ENCODE assay signal across 8 mouse cellular contexts in the genomic region with DNA sequence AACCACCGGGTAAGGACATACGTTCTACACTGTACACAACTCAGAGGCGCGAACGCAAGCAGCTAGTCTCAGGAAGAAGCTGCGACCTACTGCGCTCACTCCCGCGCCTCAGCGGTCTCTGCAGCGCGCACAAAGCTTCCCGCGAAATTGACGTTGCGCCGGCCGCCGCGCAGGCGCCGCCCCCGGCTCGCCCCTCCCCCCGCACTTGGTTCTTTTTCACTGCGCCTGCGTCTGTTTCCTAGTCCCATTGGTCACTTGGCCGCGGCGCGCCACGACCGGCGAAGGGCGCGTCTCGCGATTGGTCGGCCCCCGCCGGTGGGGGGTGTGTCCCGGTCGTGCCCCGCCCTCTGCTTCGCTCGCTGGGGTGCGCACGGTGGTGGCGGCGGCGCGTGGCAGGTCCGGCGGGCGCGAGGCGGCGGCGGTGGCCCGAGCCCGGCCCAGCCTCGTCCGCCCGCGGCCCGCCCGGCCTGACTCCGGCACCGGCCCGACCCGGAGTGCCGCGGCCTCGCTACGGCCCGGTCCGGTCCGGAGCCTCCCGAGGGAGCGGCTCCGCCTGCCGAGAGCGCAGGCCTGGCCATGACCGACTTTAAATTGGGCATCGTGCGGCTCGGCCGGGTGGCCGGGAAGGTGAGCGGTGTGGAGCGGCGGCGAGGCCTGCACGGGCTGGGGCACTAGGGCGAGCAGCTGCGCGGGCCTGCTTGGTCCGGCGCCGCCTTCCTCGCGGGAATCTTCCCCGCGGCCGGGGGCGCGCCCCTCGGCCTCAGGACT. TPM values are rescaled to one million over a fixed set of nuclear protein-coding genes. Genes with fewer than 3 reads are reported as not detected.
DNase-seq lines count a peak whose midpoint lies in the region; ATAC-seq and TF ChIP-seq lines count a peak whose summit lies in the region.

A gene (plus strand): TSS at position 372 of the 768 bp plus-strand sequence.

- DNase-seq in c-Kit-negative CD71-positive TER-119-positive erythroid progenitor cells, embryonic 14.5 days (ENCODE audit: low read depth, low spot score), result peak; percentile 95
- DNase-seq in forebrain, embryonic 10.5 days (ENCODE audit: extremely low spot score, low spot score), result peak; percentile 96
- peak; percentile 98 to 99 for DNase-seq in kidney, postnatal 25 days
- DNase-seq in liver, embryonic 14.5 days (ENCODE audit: low read depth in 3 of 3, low spot score in 3 of 3), result peak; percentile 91 to 93 (median 93)
- peak; percentile 98 for DNase-seq in neural tube, embryonic 11.5 days (ENCODE audit: low spot score)
- DNase-seq in stomach, postnatal 0 days (ENCODE audit: low spot score), result peak; percentile 99

- peaks cover 15% of the 10 kb centered on the region for H3K27me3 ChIP-seq in forebrain, embryonic 10.5 days (ENCODE audit: poor library complexity, severe bottlenecking)
- H3K27me3 ChIP-seq in heart, embryonic 15.5 days, result no peaks in the 10 kb centered on the region
- no peaks in the 10 kb centered on the region; the same call in 1 of the 2 replicates for H3K27me3 ChIP-seq in liver, embryonic 14.5 days (ENCODE audit: control insufficient read depth, insufficient read depth, low read length)
- H3K27me3 ChIP-seq in neural tube, embryonic 11.5 days (ENCODE audit: control insufficient read depth, insufficient read depth, low read length), result no peaks in the 10 kb centered on the region
- no peaks in the 10 kb centered on the region for H3K27me3 ChIP-seq in stomach, postnatal 0 days (ENCODE audit: control insufficient read depth, insufficient read depth, low read length)

- TF ChIP-seq EP300 in liver, embryonic 14.5 days (IDR thresholded peaks at IDR 0.05; ENCODE audit: low read depth), result no peak
- no peak for TF ChIP-seq EP300 in stomach, postnatal 0 days (optimal IDR thresholded peaks at IDR 0.05)

- H3K4me2 ChIP-seq in heart, embryonic 15.5 days, result peak within 1 kb of the TSS; percentile 94
- H3K4me2 ChIP-seq in liver, embryonic 14.5 days (ENCODE audit: low read depth), result peak within 1 kb of the TSS; percentile 99
- peak within 1 kb of the TSS; percentile 94 for H3K4me2 ChIP-seq in neural tube, embryonic 11.5 days (ENCODE audit: low read depth)
- H3K4me2 ChIP-seq in stomach, postnatal 0 days (replicated peaks; ENCODE audit: low read depth), result peak within 1 kb of the TSS; percentile 97

- no peaks in the 10 kb centered on the region for H3K9me3 ChIP-seq in forebrain, embryonic 10.5 days
- no peaks in the 10 kb centered on the region for H3K9me3 ChIP-seq in heart, embryonic 15.5 days (replicated peaks)
- H3K9me3 ChIP-seq in liver, embryonic 14.5 days (ENCODE audit: control insufficient read depth, low read length), result no peaks in the 10 kb centered on the region
- no peaks in the 10 kb centered on the region for H3K9me3 ChIP-seq in neural tube, embryonic 11.5 days (ENCODE audit: control insufficient read depth, low read length)
- no peaks in the 10 kb centered on the region for H3K9me3 ChIP-seq in stomach, postnatal 0 days (ENCODE audit: control insufficient read depth, low read length)

- peak; percentile 97 for ATAC-seq in CD4-positive, CD25-positive, alpha-beta regulatory T cell, adult 4 months
- ATAC-seq in heart, embryonic 15.5 days (replicated peaks; ENCODE audit: insufficient number of reproducible peaks, insufficient read depth, low FRiP score, low read depth), result peak; percentile 98
- ATAC-seq in liver, embryonic 14.5 days (ENCODE audit: insufficient read depth), result peak; percentile 98
- ATAC-seq in neural tube, embryonic 11.5 days (ENCODE audit: insufficient read depth, low FRiP score, low TSS enrichment), result peak; percentile 98
- peak; percentile 99 for ATAC-seq in stomach, postnatal 0 days (ENCODE audit: low FRiP score, low TSS enrichment)

- under 1% methylated on average over 106 of the region's 108 CpGs for WGBS in forebrain, embryonic 10.5 days
- under 1% methylated on average over 108 of the region's 108 CpGs for WGBS in heart, embryonic 15.5 days
- WGBS in liver, embryonic 14.5 days (ENCODE audit: insufficient replicate concordance), result under 1% methylated on average over 81 of the region's 108 CpGs
- WGBS in neural tube, embryonic 11.5 days, result under 1% methylated on average over 90 of the region's 108 CpGs
- under 1% methylated on average over 61 of the region's 108 CpGs for WGBS in stomach, postnatal 0 days

- peak within 1 kb of the TSS; percentile 95 for H3K27ac ChIP-seq in forebrain, embryonic 10.5 days
- H3K27ac ChIP-seq in heart, embryonic 15.5 days, result peak within 1 kb of the TSS; percentile 58
- H3K27ac ChIP-seq in liver, embryonic 14.5 days, result peak within 1 kb of the TSS; percentile 56
- H3K27ac ChIP-seq in neural tube, embryonic 11.5 days (ENCODE audit: low read depth, low read length), result peak within 1 kb of the TSS; percentile 53; the same call in 1 of the 2 replicates
- peak within 1 kb of the TSS; percentile 75 for H3K27ac ChIP-seq in stomach, postnatal 0 days (replicated peaks)

- TF ChIP-seq CTCF in liver, embryonic 14.5 days (IDR thresholded peaks at IDR 0.05; ENCODE audit: low read depth), result no peak
- no peak for TF ChIP-seq CTCF in stomach, postnatal 0 days (IDR thresholded peaks at IDR 0.05; ENCODE audit: low read depth)

- peak within 1 kb of the TSS; percentile 99 for H3K4me3 ChIP-seq in forebrain, embryonic 10.5 days
- H3K4me3 ChIP-seq in heart, embryonic 15.5 days, result peak within 1 kb of the TSS; percentile 88
- H3K4me3 ChIP-seq in liver, embryonic 14.5 days (ENCODE audit: insufficient read depth in 1 of 2, low read depth in 2 of 2, low read length in 2 of 2), result peak within 1 kb of the TSS; percentile 91 to 98
- peak within 1 kb of the TSS; percentile 98 for H3K4me3 ChIP-seq in neural tube, embryonic 11.5 days (ENCODE audit: low read depth, low read length)
- H3K4me3 ChIP-seq in stomach, postnatal 0 days (ENCODE audit: low read depth, low read length), result peak within 1 kb of the TSS; percentile 86

- peak within 1 kb of the TSS; percentile 89 for H3K9ac ChIP-seq in heart, embryonic 15.5 days
- peak within 1 kb of the TSS; percentile 87 for H3K9ac ChIP-seq in liver, embryonic 14.5 days (replicated peaks)
- H3K9ac ChIP-seq in neural tube, embryonic 11.5 days (ENCODE audit: low read length), result peak within 1 kb of the TSS; percentile 94
- peak within 1 kb of the TSS; percentile 87 for H3K9ac ChIP-seq in stomach, postnatal 0 days (ENCODE audit: low read length)

- H3K36me3 ChIP-seq in forebrain, embryonic 10.5 days (replicated peaks), result peaks cover 30% of the 10 kb centered on the region
- H3K36me3 ChIP-seq in heart, embryonic 15.5 days, result peaks cover 28% of the 10 kb centered on the region
- H3K36me3 ChIP-seq in liver, embryonic 14.5 days (replicated peaks; ENCODE audit: control insufficient read depth, insufficient read depth, low read depth), result peaks cover 27% of the 10 kb centered on the region
- H3K36me3 ChIP-seq in neural tube, embryonic 11.5 days (ENCODE audit: control insufficient read depth, insufficient read depth, low read length), result peaks cover 2% of the 10 kb centered on the region
- H3K36me3 ChIP-seq in stomach, postnatal 0 days (ENCODE audit: control insufficient read depth, insufficient read depth, low read length), result peaks cover 7% of the 10 kb centered on the region; the same call in 1 of the 2 replicates

- H3K4me1 ChIP-seq in forebrain, embryonic 10.5 days, result peaks cover 22% of the 10 kb centered on the region
- peaks cover 13% of the 10 kb centered on the region for H3K4me1 ChIP-seq in heart, embryonic 15.5 days (replicated peaks)
- peaks cover 26 to 27% of the 10 kb centered on the region in 2 experiments for H3K4me1 ChIP-seq in liver, embryonic 14.5 days (replicated peaks; ENCODE audit: control insufficient read depth in 2 of 2, insufficient read depth in 2 of 2, low read length in 1 of 2)
- H3K4me1 ChIP-seq in neural tube, embryonic 11.5 days (ENCODE audit: control insufficient read depth, insufficient read depth, low read length), result peaks cover 6% of the 10 kb centered on the region
- H3K4me1 ChIP-seq in stomach, postnatal 0 days (replicated peaks; ENCODE audit: control insufficient read depth, insufficient read depth), result no peaks in the 10 kb centered on the region

RNA-seq across cellular contexts. Expression of the gene that starts here (rescaled TPM):
- 1 to 10 TPM in 1 of 2 experiments, under 1 TPM in 1; 0.89 to 1.4 TPM for polyA plus RNA-seq in CD4-positive, CD25-positive, alpha-beta regulatory T cell, adult 4 months (2017; shearing (Covaris generic))
- 23.7 and 24.2 TPM in 2 replicates for polyA plus RNA-seq in forebrain, embryonic 10.5 days (2016; fragmentation: Nextera tagmentation; extraction: Ambion mirVana)
- 8.4 and 10.8 TPM in 2 replicates for polyA plus RNA-seq in heart, embryonic 15.5 days (2015; fragmentation: Nextera tagmentation; extraction: Ambion mirVana)
- 10.0 and 16.4 TPM in 2 replicates for polyA plus RNA-seq in liver, embryonic 14.5 days (2012; rRNA removed)
- polyA plus RNA-seq in liver, embryonic 14.5 days (2014; fragmentation: Nextera tagmentation; extraction: Ambion mirVana), result 10.6 and 12.1 TPM in 2 replicates
- 31.9 and 34.3 TPM in 2 replicates for polyA plus RNA-seq in neural tube, embryonic 11.5 days (2014; fragmentation: Nextera tagmentation; extraction: Ambion mirVana)
- 7.1 and 7.8 TPM in 2 replicates for polyA plus RNA-seq in stomach, postnatal 0 days (2015; fragmentation: Nextera tagmentation; extraction: Ambion mirVana)

Comparison
In these comparisons a context has a peak if more than half of its experiments do, and no peak if none do; other contexts are left out.
1. Peak in every context shown above with its lines: DNase-seq, ATAC-seq, H3K4me3 ChIP-seq and H3K27ac ChIP-seq.